Mouse (Mus musculus): ENCODE results near the gene Col6a4.

Col6a4 gene

GRCm38 (mm10) chr9:105949755-105950154 is 146.8 kb downstream of the Col6a4 start:
- no peak for DNase-seq

DNA sequence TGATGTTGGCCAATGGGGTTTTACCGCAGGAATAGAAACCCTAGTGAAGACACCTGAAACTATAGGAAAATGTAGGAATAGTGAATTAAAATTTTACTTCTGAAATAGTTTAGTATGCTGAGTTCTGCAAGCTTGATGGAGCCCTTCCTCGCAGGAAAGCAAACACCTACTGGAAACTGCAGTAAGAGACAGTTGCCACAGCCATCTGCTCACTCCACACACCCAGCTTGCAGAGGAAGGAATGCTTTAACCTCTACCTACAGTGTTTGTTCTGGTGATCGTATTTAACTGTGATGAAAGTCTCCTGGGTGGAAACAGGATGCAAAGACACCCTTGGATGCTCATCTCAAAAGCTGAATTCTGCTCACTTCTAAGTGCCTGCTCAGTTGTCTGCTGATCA is 149.0 kb downstream of the Col6a4 start:
- no peak for DNase-seq

All from spleen, adult 18-20 months (tissue).